Mouse (Mus musculus): ENCODE data around the gene Qrfp. TPM values are rescaled to one million over a fixed set of nuclear protein-coding genes. Genes with fewer than 3 reads are reported as not detected.

Gene Qrfp
- total RNA-seq, 2 experiments from 2014 or later, result not detected

- DNase-seq (ENCODE audit: low spot score in 2 of 2), result peak; percentile 63 to 80
Observed at GRCm38 (mm10) chr2:31815367-31815766, 5.0 kb upstream of the Qrfp start.

- DNase-seq (ENCODE audit: low spot score in 2 of 2), result peak; percentile 38 to 40
Observed at GRCm38 (mm10) chr2:31814699-31815098, 4.3 kb upstream of the Qrfp start.

GRCm38 (mm10) chr2:31813641-31814040 is 3.3 kb upstream of the Qrfp start:
- no peak for DNase-seq (ENCODE audit: low spot score in 2 of 2)

GRCm38 (mm10) chr2:31811086-31811958 is 942 bp upstream of the Qrfp start:
- no peak for DNase-seq (ENCODE audit: low spot score in 2 of 2)

GRCm38 (mm10) chr2:31809358-31809740 is 1.0 kb downstream of the Qrfp start:
- no peak for DNase-seq (ENCODE audit: low spot score in 2 of 2)

- DNase-seq (ENCODE audit: low spot score in 2 of 2), result no peak
Observed at GRCm38 (mm10) chr2:31808410-31809357, 1.7 kb downstream of the Qrfp start.

GRCm38 (mm10) chr2:31806639-31807382 is 3.6 kb downstream of the Qrfp start:
- DNase-seq (ENCODE audit: low spot score in 2 of 2), result no peak

GRCm38 (mm10) chr2:31803480-31803879 is 6.9 kb downstream of the Qrfp start:
- no peak for DNase-seq (ENCODE audit: low spot score in 2 of 2)

- DNase-seq (ENCODE audit: low spot score in 2 of 2), result no peak
Observed at GRCm38 (mm10) chr2:31802811-31803210, 7.6 kb downstream of the Qrfp start.

- no peak for DNase-seq (ENCODE audit: low spot score in 2 of 2)
Observed at GRCm38 (mm10) chr2:31801416-31801815, 9.0 kb downstream of the Qrfp start.

GRCm38 (mm10) chr2:31796943-31797342 is 13.4 kb downstream of the Qrfp start:
- no peak for DNase-seq (ENCODE audit: low spot score in 2 of 2)

GRCm38 (mm10) chr2:31792611-31793010 is 17.8 kb downstream of the Qrfp start:
- DNase-seq (ENCODE audit: low spot score in 2 of 2), result no peak

GRCm38 (mm10) chr2:31791260-31791659 is 19.1 kb downstream of the Qrfp start:
- DNase-seq (ENCODE audit: low spot score in 2 of 2), result no peak

GRCm38 (mm10) chr2:31790728-31791251 is 19.6 kb downstream of the Qrfp start:
- no peak for DNase-seq (ENCODE audit: low spot score in 2 of 2)

- DNase-seq (ENCODE audit: low spot score in 2 of 2), result no peak
Observed at GRCm38 (mm10) chr2:31789215-31789614, 21.2 kb downstream of the Qrfp start.

GRCm38 (mm10) chr2:31788227-31788626 is 22.2 kb downstream of the Qrfp start:
- DNase-seq (ENCODE audit: low spot score in 2 of 2), result no peak

GRCm38 (mm10) chr2:31787029-31787428 is 23.4 kb downstream of the Qrfp start:
- DNase-seq (ENCODE audit: low spot score in 2 of 2), result peak; percentile 83 to 87

- DNase-seq (ENCODE audit: low spot score in 2 of 2), result peak; percentile 82 to 85
Observed at GRCm38 (mm10) chr2:31785074-31785473, 25.3 kb downstream of the Qrfp start.

- no peak for DNase-seq (ENCODE audit: low spot score in 2 of 2)
Observed at GRCm38 (mm10) chr2:31782958-31783602, 27.3 kb downstream of the Qrfp start.

GRCm38 (mm10) chr2:31779258-31779657 is 31.1 kb downstream of the Qrfp start:
- no peak for DNase-seq (ENCODE audit: low spot score in 2 of 2)

Data from left cerebral cortex, adult 18-20 months (tissue).